In genomic region chr4:140200296-140200695, GRCm38 (mm10) we compare ENCODE assay signal across 23 mouse cellular contexts. TPM values are rescaled to one million over a fixed set of nuclear protein-coding genes. Genes with fewer than 3 reads are reported as not detected.
DNase-seq lines count a peak whose midpoint lies in the region.
"Had no signal": no experiment of that assay in that cellular context is flagged by ENCODE, and none has a peak within 500 bp of the region (broad histone marks: within the 10 kb centered on the region; RNA-seq: fewer than 3 reads in every experiment).

No protein-coding gene starts in this region.

- DNase-seq in thymus, adult 18-20 months: peak; percentile 21 to 39
- no peak for DNase-seq in thymus, postnatal 0 days (ENCODE audit: low spot score)
- peak; percentile 68 for DNase-seq in T-cell, adult 2 months (ENCODE audit: low spot score)
- DNase-seq in thymus, postnatal 14 days: peak; percentile 68
- DNase-seq in thymus, postnatal 4 days: peak; percentile 56
- DNase-seq in embryo, embryonic 9.5 days (ENCODE audit: extremely low spot score): no peak
- no peak for DNase-seq in heart, postnatal 4 days
- no peak for DNase-seq in layer of hippocampus, adult 8-10 months (ENCODE audit: low spot score in 2 of 2)
- DNase-seq: adrenal gland, adult 2 months; adrenal gland, postnatal 14 days; cerebellum, adult 11 months; cerebellum, adult 2 months; cerebellum, adult 9-11 months; cerebellum, postnatal 25 days; gastrocnemius, adult 2 months; gastrocnemius, postnatal 14 days; heart, adult 11 months; heart, postnatal 10 days had no signal

RNA-seq across cellular contexts. Expression of gene Igsf21, which starts 46.3 kb away (rescaled TPM):
- polyA plus RNA-seq in thymus, postnatal 0 days (2015; fragmentation: Nextera tagmentation; extraction: Ambion mirVana): 0.39 and 0.50 TPM in 2 replicates
- total RNA-seq in heart, postnatal 4 days (2021): under 1 TPM; 0.14 to 0.20 TPM
- total RNA-seq in layer of hippocampus, adult 8-10 months (2022): 10 to 100 TPM; 34.4 to 42.1 (median 38.2) TPM
- total RNA-seq: common myeloid progenitor, adult 5-6 weeks; hematopoietic stem cell, adult 5-6 weeks had no signal
- polyA plus RNA-seq: C2C12; CD4-positive, CD25-positive, alpha-beta regulatory T cell, adult 4 months; Patski had no signal

Comparison
In these comparisons a context has a peak if more than half of its experiments do, and no peak if none do; other contexts are left out.
1. DNase-seq: peak in thymus, adult 18-20 months (2 of 2), T-cell, adult 2 months (single experiment), thymus, postnatal 14 days (single experiment) and thymus, postnatal 4 days (single experiment); none in thymus, postnatal 0 days (single experiment), embryo, embryonic 9.5 days (single experiment), heart, postnatal 4 days (single experiment) and layer of hippocampus, adult 8-10 months (0 of 2).
2. RNA of gene Igsf21, which starts 46.3 kb away (total RNA-seq): 34.4 to 42.1 TPM in layer of hippocampus, adult 8-10 months; 0.14 to 0.20 TPM in heart, postnatal 4 days; every median in the first group is over 10 times any median in the second.